Mouse (Mus musculus) ES-E14 (cell line): ENCODE results near the gene Efs. TPM values are rescaled to one million over a fixed set of nuclear protein-coding genes. Genes with fewer than 3 reads are reported as not detected.

Experiments used
- DNase-seq: peaks from one replicate; pipeline ENCODE4 v3.0.0-alpha.2; 2013; ENCODE audit warnings: low read depth, low spot score
- H3K27ac ChIP-seq: 2 replicates; pipeline ENCODE4 v1.5.1; 2012; ENCODE audit warnings: low read depth, mild to moderate bottlenecking, low read length, moderate library complexity, mixed read lengths; ENCODE audit not compliant: poor library complexity, insufficient read depth, severe bottlenecking
- H3K36me3 ChIP-seq: 2 replicates; pipeline ENCODE4 v1.6.1; 2012; ENCODE audit warnings: mild to moderate bottlenecking, low read length, moderate library complexity, mixed read lengths; ENCODE audit not compliant: control insufficient read depth, poor library complexity, insufficient read depth, severe bottlenecking
- H3K4me1 ChIP-seq, 2 experiments: fragments of 150-350 bp in 1 of 2; sonication (generic) in 1 of 2; 2 replicates each; pipeline ENCODE4 v1.6.1; 2012; ENCODE audit warnings: low read length in 2 of 2, mild to moderate bottlenecking in 1 of 2, mixed read lengths in 1 of 2; ENCODE audit not compliant: control insufficient read depth in 2 of 2, insufficient read depth in 2 of 2, poor library complexity in 1 of 2
- H3K4me3 ChIP-seq, 2 experiments: fragments of 150-350 bp in 1 of 2; sonication (generic) in 1 of 2; 2 replicates each; pipeline ENCODE4 v1.5.1; 2012; ENCODE audit warnings: low read length in 2 of 2, low read depth in 1 of 2, mild to moderate bottlenecking in 1 of 2, mixed read lengths in 1 of 2; ENCODE audit not compliant: insufficient read depth in 1 of 2, poor library complexity in 1 of 2, severe bottlenecking in 1 of 2
- H3K9ac ChIP-seq: 2 replicates; pipeline ENCODE4 v1.6.1; 2012; ENCODE audit warnings: low read depth, mild to moderate bottlenecking, low read length, mixed read lengths; ENCODE audit not compliant: poor library complexity, insufficient read depth, severe bottlenecking
- H3K9me3 ChIP-seq: fragments of 150-350 bp; sonication (generic); 2 replicates; pipeline ENCODE4 v1.6.1; 2012; ENCODE audit warnings: low read depth, mild to moderate bottlenecking, low read length; ENCODE audit not compliant: control insufficient read depth, insufficient read depth
- CHD2 ChIP-seq: IDR thresholded peaks from 2 replicates; pipeline ENCODE4 v1.6.1; 2014; ENCODE audit warnings: mild to moderate bottlenecking, low read depth, low read length, inconsistent platforms
- HCFC1 ChIP-seq: IDR thresholded peaks from 2 replicates; pipeline ENCODE4 v1.6.1; 2012; ENCODE audit warnings: low read length, inconsistent platforms, borderline replicate concordance; ENCODE audit not compliant: insufficient read depth
- MAFK ChIP-seq: IDR thresholded peaks from 2 replicates; pipeline ENCODE4 v1.6.1; 2014; ENCODE audit warnings: mild to moderate bottlenecking, low read depth, low read length, inconsistent platforms; ENCODE audit not compliant: insufficient read depth
- ZC3H11A ChIP-seq: IDR thresholded peaks from 2 replicates; pipeline ENCODE4 v1.6.1; 2012; ENCODE audit warnings: low read depth, mild to moderate bottlenecking, inconsistent platforms, low read length, borderline replicate concordance
- ZNF384 ChIP-seq: IDR thresholded peaks from 2 replicates; pipeline ENCODE4 v1.6.1; 2012; ENCODE audit warnings: low read depth, low read length, inconsistent platforms
- in situ Hi-C, 2 experiments: fragments of 600-800 bp; cut with MboI; formaldehyde crosslinking; loops; one replicate each; pipeline ENCODE4 v1.15.1; 2025; ENCODE audit warnings: low sequenced_read_pairs in 2 of 2, inconsistent platforms in 1 of 2; ENCODE audit not compliant: unreplicated experiment in 2 of 2
- total RNA-seq: library from RNA; depleted of rRNA; stranded (reverse); fragments of 300-350 nt; gene quantifications from 2 replicates; pipeline ENCODE4 v1.2.3, GENCODE M21; 2012

The Efs gene
- total RNA-seq, 1 experiment, result 10.8 TPM

GRCm38 (mm10) chr14:54958503-54958902 lies 32.6 kb upstream of the Efs start:
- Histone ChIP-seq H3K27ac (no peak overlapping the region), H3K4me3 (no peak overlapping the region), H3K4me1 (peaks cover 0 to 3% of the 10 kb centered on the region in 2 experiments; a peak in 1 of 4 replicates), H3K9me3 (no peaks in the 10 kb centered on the region), H3K9ac (no peak overlapping the region), H3K36me3 (no peaks in the 10 kb centered on the region)
- TF ChIP-seq ZNF384, result no peak
- no peak for TF ChIP-seq ZC3H11A
- no peak for TF ChIP-seq CHD2
- no peak for TF ChIP-seq MAFK
- no peak for TF ChIP-seq HCFC1
- no peak for DNase-seq
- in situ Hi-C loops, result no loop called here

GRCm38 (mm10) chr14:54956533-54956932 lies 30.6 kb upstream of the Efs start:
- TF ChIP-seq ZC3H11A (no peak), CHD2 (no peak), ZNF384 (no peak)
- H3K4me1 ChIP-seq, result peaks cover 0 to 3% of the 10 kb centered on the region in 2 experiments; a peak in 1 of 4 replicates
- no peaks in the 10 kb centered on the region for H3K36me3 ChIP-seq
- DNase-seq, result peak; percentile 72
- H3K9ac ChIP-seq, result peak overlapping the region; percentile 22; the same call in 1 of the 2 replicates
- H3K9me3 ChIP-seq, result no peaks in the 10 kb centered on the region
- in situ Hi-C loops, result no loop called here
- H3K4me3 ChIP-seq, result peak overlapping the region; percentile 22 to 56; a peak in 2 of 4 replicates
- no peak overlapping the region for H3K27ac ChIP-seq

GRCm38 (mm10) chr14:54955481-54955880 lies 29.6 kb upstream of the Efs start:
- in situ Hi-C loops, result no loop called here
- no peak for TF ChIP-seq ZNF384
- TF ChIP-seq CHD2, result no peak
- no peak for TF ChIP-seq HCFC1
- H3K36me3 ChIP-seq, result no peaks in the 10 kb centered on the region

GRCm38 (mm10) chr14:54954474-54954873 lies 28.5 kb upstream of the Efs start:
- H3K4me1 ChIP-seq, result peaks cover 0 to 3% of the 10 kb centered on the region in 2 experiments; a peak in 1 of 4 replicates
- DNase-seq, result no peak
- no peaks in the 10 kb centered on the region for H3K9me3 ChIP-seq
- H3K4me3 ChIP-seq, result no peak overlapping the region
- H3K27ac ChIP-seq, result no peak overlapping the region
- no peak overlapping the region for H3K9ac ChIP-seq
- no peak for TF ChIP-seq CHD2
- no peak for TF ChIP-seq MAFK
- TF ChIP-seq ZC3H11A, result no peak
- no peak for TF ChIP-seq HCFC1
- TF ChIP-seq ZNF384, result no peak
- in situ Hi-C loops, result no loop called here
- H3K36me3 ChIP-seq, result no peaks in the 10 kb centered on the region

More at GRCm38 (mm10) chr14:54955481-54955880, 29.6 kb upstream of the Efs start:
- no peak for DNase-seq
- Histone ChIP-seq H3K9me3 (no peaks in the 10 kb centered on the region), H3K27ac (no peak overlapping the region), H3K4me1 (peaks cover 0 to 3% of the 10 kb centered on the region in 2 experiments; a peak in 1 of 4 replicates), H3K4me3 (no peak overlapping the region), H3K9ac (no peak overlapping the region)

GRCm38 (mm10) chr14:54953664-54954206 lies 27.8 kb upstream of the Efs start:
- H3K36me3 ChIP-seq, result no peaks in the 10 kb centered on the region
- H3K4me3 ChIP-seq, result no peak overlapping the region
- in situ Hi-C loops, result no loop called here
- H3K9ac ChIP-seq, result no peak overlapping the region
- peaks cover 0 to 3% of the 10 kb centered on the region in 2 experiments; a peak in 1 of 4 replicates for H3K4me1 ChIP-seq
- H3K9me3 ChIP-seq, result no peaks in the 10 kb centered on the region
- no peak for TF ChIP-seq ZC3H11A
- TF ChIP-seq MAFK, result no peak
- TF ChIP-seq ZNF384, result no peak
- no peak for TF ChIP-seq HCFC1
- TF ChIP-seq CHD2, result no peak
- no peak overlapping the region for H3K27ac ChIP-seq
- DNase-seq, result no peak
